Mouse (Mus musculus): ENCODE data around the gene Gm266.

The Gm266 gene

DNA sequence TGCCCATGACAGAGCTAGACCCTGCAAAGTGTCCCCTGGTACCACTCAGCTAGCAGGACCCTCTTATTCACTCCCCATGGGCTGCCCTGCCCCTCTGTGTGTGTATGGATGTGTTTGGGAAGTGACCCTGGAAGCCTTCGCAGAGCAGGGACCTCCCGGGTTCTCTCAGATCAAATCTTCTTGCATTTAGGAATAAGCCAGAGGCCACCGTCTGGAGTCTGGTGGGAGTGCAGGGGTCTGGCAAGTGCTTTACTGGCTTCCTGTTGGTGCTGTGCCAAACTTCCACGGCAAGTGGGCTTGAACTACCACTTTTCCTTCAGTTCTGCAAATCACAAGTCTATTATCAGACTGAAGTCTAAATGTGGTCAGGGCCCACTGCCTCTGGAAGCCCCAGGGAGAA is 31.6 kb downstream of the Gm266 start:
- DNase-seq (ENCODE audit: low spot score), result no peak

DNA sequence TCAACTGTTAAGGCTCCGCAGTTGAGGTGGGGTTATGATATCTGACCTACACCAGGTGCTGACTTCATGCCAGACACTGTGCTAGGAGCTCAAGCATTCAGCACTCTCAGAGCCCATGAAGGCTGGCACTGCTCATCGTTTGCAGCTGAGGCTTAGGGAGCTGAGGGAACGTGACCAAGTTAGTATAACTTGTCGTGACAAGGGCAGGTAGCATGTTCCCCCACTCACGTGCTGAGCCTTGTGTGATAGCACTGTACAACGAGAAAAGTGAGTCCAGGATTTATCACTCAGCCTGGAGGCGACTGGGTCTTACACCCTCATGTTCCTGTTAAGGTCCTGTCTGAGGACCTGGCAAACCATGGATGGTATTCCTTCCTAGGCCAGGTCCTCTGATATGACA is 34.1 kb downstream of the Gm266 start:
- no peak for DNase-seq (ENCODE audit: low spot score)

DNA sequence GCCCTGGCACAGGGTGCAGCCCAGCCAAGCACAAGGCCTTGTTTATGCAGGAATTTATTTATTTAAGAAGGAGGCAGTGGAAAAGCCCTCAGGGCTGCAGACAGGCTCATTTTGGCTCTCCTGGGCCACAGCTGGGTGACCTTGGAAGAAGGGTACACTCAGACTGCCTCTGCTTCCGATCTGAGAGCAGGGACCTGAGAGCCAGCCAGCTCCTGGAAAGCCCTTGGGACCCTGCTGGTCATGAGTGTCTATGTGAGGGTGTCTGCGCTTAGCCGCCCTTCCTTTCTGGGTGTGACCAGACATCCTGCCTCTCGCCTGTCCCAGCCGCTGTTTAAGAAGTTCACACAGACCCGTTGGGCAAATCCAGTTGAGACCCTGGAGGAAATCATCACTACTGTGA is 35.3 kb downstream of the Gm266 start:
- no peak for DNase-seq (ENCODE audit: low spot score)

DNA sequence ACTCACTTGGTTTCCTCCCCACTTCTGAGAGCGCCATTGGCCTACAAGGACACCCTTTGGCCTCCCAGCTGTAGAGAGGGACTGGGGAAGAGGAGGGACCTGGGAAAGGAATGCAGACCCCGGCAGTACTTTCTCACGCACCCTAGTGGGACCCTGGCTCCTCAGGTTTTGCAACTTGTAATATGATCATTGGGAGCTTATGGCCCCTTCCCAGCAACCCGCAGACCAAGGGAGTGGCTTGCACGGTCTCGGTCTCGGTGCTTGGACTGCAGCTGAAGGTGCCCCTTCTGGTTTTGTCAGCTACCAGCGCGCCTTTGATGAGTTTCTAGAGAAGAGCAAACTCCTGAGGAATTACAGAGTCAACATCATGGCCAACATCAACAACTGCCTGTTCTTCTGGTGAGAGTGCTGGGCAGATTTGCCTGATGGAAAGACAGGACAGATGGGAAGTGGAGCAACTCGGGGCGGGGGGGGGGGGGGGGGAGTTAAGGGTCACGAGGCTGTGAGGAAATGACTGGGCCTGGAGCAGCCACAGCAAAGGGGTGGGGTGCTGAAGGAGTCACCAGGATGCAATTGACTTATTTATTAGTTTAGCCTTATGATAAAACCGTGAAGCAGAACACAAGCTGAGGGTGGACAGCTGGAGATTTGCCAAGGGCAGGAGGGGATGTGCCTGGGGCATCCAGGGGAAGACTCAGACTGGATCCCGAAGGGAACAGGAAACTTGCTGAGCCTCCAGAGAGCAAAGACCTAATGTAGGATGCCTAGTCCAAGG is 36.5 kb downstream of the Gm266 start:
- DNase-seq (ENCODE audit: low spot score), result no peak

DNA sequence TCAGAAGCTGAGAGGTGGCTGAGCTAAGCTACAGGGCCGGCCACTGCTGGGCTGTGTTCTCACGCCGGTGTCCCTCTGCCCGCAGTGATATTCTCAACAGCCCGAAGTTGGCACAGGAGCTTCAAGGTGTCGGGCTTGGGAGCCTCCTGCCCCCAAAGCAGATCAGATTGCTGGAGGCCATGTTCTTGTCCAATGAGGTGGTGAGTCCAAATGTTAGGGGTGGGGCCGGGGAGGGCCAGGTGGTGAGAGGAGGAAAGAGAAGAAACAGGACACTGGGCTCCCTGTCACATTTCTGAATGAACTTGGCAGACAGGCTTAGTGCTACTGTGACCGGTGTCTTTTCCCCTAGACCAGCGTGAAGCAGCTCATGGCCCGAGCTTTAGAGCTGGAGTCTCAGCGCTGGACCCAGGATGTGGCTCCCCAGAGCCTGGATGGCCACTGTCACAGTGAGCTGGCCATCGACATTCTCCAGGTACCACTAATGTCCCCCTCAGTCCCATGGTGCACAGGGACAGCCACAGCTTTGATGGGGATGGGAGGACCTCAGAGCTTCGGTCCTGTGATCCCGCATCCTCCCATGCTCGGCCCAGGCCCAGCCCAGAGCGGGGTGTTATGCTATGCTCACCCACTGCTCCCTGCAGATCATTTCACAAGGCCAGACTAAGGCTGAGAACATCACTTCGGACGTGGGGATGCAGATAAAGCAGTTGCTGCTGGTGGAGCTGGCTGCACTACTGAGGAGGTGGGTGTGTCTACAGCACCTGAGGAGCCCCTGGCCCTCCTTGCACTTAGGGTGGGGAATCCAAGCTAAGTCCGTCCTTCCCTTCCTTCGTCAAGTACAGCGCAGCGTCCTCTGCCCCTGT is 37.5 kb downstream of the Gm266 start:
- DNase-seq (ENCODE audit: low spot score), result no peak

DNA sequence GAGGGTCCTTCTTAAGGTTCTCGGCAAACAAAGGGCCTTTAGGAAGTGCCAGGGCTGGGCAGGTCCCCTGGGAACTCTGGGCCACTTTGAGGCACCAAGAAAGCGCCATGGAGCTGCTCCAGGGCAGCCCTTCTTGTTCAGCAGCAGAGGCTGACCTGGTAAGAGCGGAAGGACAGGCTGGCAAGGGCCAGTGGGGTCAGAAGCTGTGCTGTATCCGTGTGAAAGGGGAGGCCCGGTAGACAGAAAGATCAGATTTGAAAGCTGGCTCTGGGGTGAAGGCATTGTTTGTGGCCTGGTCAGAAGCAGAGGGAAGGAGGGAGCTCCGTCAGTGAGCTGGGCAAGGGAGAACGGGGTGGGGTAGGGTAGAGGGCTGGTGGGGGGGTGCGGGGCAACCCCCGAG is 38.3 kb downstream of the Gm266 start:
- no peak for DNase-seq (ENCODE audit: low spot score)

DNA sequence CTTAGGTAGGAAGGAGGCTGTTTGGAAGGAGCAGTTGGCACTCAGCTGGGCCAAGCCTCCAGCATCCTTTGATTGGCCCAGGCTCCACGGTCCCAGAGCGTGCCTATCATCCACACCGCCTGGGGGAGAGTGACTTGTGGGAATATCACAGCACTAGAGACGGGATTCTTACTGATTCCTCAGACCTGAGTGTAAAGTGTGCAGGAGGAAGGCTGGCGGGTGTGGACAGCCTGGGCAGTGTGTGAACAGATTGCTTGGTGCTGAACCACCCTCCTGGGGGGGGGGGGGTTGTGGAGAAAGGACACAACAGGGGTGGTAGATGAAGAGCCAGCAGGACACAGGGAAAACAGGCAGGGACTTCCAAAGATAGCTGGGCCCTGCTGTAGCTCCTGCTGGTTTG is 38.9 kb downstream of the Gm266 start:
- DNase-seq (ENCODE audit: low spot score), result no peak

DNA sequence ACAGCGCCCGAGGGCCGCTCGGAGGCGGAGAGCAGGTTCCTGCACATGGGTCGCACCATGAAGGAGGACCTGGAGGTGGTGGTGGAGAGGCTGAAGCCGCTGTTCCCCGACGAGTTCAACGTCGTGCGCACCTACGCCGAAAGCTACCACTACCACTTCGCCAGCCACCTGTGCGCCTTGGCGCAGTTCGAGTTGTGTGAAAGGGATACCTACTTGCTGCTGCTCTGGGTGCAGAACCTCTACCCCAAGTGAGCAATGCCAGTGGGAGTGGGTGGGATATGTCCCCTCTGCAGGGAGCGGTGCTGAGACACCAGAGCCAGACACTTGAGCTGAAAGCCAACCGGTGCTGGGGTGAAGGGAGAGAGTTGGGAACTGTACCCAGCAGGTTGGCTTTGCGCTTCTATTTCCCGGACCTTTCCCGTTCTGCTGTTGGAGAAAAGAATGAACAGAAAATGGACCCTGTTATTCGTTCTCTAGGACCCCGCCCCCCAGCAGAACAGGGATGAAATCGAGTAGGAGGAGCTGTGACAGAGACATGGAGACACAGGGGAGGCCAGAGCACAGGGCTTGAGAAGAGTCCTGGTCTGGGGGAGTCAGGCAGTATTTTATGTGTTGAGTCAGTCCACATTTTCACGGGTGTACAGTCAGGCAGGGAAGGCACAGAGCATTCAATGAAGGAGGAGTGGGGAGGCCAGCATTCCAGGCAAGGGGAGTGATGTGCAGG is 39.6 kb downstream of the Gm266 start:
- no peak for DNase-seq (ENCODE audit: low spot score)

DNA sequence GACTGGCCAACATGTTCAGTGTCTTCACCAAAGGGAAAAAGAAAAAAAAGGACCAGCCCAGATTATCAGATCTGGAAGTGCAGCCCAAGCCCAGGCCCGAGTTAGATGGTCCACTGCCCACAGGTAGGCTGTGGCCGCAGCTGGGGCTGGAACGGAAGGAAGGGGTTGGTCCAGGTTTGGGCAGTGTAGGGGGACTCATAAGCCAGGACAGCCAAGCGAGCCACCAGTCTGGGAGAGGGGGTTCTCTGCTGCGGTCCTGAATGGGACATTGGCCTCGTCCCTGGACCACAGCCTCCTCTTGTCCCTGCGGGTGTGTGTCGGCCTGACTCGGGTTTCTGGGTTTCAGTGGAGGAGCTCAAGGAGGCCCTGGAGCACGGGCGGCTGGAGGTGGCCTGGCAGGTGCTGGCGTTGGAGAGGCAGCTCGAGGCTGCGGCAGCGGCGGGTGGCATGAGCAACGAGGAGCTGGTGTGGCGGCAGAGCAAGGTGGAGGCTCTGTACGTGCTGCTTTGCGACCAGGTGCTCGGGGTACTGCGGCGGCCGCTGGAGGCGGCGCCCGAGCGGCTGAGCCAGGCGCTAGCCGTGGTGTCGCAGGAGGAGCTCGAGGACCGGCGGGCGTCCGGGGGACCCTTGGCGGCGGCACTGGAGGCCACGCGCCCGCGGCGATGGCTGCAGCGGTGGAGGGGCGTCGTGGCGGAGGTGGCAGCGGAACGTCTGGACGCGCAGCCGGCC is 40.3 kb downstream of the Gm266 start:
- DNase-seq (ENCODE audit: low spot score), result no peak

DNA sequence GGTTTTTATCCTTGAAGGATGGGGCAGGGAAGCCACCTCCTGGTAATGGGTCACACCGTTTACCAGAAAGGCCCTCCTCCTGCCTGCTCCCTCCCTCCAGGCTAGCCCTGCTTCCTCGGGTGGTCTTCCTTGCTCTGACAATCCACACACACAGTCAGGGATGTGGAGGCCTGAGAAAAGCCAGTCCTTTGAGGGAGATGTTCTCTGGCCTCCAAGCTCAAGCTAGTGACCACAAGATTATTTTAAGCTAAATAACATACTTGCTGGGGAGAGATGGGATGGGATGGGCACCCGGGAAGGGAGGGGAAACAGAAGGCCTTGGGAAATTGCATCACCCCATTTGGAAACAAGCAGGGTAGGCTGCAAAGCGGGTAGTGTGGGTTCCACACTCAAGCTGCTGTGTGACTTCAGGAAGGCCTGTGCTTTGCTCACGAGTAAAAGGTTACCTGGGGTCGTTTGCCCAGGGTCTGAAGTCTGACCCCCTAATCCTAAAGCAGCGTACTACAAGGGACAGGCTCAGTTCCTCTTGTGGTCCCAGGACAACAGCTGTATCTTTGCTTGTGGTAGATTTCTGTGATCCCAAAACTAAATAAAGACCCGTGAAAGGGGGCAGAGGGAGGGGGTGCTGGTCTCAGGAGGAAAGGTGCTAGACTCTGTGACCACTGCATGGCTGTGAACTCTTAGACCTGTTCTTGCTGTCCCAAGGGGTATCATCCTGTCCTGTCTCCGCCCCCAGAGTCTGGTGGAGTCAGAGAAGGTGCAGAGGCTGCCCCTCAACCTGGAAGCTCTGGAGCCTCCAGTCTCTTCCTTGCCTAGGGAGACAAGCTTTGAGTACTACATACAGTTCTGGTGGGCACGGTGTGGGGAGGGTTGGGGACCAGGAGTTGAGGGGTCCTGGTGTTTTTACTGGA is 41.4 kb downstream of the Gm266 start:
- no peak for DNase-seq (ENCODE audit: low spot score)

DNA sequence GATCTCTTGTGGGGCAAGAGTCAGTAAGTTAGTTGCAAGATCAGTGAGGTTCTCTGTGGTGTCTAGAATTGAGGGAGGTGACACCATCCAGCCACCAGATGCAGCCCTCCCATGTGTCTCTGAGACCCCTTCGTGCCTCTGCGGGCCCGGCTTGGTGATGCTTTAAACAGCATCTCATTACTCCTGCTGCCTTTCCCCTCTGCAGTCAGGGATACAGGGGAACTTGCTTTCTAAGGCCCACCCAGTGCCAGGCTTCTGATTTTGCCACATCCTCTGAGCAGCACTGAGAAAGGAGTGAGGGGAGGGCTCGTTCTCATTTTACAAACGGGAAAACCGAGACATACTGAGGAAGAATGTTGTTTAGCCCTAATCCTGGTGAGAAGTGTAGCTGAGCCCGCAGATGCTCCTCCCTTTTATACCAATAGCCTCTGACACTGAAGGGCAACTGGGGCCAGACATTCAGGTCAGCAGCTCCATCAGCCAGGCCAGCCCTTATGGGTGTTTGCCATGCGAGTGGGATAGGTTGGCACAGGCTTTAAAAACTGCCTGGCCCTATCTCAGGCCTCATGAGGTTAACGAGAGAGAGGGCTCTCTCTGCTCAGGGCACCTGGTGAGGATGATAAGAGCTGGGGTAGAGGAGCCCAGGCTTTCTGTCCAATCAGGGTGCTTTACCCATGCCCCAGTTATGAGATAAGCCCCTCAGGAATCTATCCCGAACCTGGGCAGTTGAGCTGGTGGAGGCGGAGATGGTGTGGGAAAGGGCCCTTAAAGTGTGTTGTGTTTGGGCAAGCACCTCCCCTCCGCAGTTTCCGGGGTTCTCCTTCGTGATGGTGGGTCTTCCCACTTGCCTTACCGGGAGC is 42.4 kb downstream of the Gm266 start:
- DNase-seq (ENCODE audit: low spot score), result no peak

DNA sequence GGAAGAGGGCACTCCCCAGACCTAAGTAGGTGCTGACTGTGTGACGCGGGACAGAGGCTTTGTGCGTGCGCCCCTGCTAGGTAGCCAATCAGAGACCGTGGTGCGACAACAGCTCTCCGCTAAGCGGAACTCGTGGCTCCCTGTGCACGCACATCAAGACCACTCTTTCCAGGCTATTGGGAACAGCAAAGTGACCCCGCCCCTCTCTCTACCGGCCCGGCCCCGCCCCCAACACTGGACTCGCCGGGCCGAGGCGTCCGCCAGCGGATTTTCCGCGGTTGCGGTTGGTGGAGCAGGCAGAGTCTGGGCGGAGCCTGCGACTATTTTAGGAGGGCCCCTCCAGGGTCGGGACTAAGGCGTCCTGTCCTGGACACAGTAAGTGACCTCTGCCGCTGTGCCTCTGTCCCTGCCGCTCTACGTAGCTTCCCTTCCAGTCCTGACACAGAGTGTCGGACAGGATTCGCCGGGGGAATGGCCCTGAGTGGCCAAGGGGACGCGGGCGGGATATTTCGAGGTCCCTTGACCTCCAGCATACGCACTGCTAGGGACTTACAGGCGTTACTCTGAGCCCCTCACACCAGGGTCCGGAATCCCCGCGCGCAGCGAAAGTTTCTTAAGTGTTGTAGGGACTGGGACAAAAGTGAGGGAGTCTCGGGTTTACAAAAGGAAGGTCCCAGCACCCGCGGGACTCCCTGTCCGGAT is 43.2 kb downstream of the Gm266 start, which contains the start of gene Tnfaip2:
Tnfaip2 (plus strand) TSS at position 161 of the 702 bp plus-strand sequence.
- no peak for DNase-seq (ENCODE audit: low spot score)

DNA sequence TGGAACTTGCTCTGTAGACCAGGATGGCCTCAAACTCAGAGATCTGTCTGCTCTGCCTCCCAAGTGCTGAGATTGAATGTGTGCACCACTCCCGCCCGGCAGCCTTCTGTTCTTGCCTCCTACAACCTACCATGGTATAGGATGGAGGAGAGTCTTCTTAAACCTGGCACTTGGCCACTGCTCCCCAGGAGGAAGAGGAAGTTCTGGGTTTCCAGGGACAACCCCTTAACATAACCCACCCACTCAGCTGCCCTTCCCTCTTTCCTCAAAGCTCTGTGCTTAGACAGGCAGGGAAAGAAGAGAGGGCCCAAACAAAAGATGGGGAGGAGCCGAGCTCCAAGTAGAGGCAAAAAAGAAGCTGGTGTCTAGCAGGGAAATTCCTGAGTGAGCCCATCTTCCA is 44.1 kb downstream of the Gm266 start:
- no peak for DNase-seq (ENCODE audit: low spot score)

DNA sequence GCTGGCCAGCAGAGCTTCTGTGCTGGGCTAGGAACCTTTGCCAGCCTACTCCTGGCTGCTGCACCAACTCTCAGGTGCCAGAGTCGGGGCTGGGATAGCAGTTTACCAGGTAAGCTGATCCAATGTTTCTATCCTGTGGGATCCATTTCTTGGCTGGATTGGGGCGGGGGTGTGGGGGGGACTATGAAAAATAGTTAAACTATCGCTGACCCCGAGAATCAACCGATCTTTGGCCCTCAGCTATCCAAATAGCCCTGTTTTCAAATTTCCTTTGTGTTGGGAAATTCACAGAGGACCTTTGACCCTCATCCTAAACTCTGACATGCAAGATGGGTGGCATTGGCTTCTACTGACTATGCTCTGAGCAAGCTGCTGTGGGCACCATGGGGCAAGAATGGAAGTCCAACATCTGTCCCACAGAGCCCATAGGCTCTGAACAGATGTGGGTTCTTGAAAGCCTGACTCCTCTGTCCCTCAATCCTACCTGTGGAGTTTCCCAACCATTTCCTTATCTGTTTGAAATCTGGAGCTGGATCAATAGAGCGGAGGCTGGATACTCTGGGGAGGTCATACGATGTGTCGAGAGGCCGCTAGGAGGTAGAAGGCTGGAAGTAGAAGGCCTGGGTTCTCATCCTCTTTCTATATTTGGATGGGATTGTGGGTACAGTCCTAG is 44.8 kb downstream of the Gm266 start:
- DNase-seq (ENCODE audit: low spot score), result no peak

DNA sequence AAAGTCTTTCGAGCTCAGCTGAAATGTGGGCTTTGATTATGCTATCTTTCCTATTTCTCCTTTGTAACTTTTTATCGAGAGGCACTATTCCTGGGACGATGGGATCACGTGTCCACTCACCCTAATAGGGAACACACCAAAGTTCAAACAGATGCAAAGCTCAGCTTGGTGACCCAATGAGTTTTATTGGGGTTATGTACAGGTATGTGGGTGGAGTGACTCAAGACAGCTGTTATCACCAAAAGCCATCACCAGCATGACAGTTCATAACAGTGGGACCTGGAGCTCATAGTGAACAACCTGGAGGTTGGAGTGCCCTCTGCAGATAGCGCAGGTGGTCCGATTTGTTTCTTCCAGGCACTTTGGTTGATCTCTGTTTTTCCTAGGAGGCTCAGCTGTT is 46.8 kb downstream of the Gm266 start:
- DNase-seq (ENCODE audit: low spot score), result no peak

DNA sequence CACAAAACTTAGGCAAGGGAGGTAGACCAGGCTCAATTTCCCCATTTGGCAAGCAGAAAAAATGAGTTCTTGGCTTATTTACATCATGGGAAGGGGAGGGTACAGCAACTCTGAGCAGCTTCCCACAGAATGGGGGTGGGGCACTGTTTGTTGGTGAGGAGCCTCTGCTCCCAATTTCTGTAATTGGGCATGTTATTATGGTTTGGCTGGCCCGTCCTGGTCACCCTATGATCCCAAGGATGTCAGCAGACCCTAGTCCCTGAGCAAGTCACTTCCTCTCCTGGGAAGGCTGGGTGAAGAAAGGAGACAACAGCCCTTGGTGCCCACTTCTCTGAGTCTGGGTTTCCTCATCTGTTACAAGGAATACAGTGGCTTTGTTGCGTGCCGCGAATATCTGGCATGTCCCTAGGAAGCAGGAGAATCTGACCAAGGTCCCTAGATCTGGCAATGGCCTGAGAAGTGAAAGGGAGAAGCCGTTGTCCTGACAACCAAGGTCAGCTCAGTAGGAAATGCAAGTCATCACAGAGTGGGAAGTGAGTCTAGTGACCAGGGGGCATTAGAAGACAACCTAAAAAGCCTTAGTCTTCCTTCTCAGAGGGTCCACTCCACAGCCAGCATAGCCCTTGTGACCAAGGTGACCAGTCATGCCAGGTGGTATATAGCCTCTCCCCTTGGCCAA is 48.3 kb downstream of the Gm266 start:
- no peak for DNase-seq (ENCODE audit: low spot score)

DNA sequence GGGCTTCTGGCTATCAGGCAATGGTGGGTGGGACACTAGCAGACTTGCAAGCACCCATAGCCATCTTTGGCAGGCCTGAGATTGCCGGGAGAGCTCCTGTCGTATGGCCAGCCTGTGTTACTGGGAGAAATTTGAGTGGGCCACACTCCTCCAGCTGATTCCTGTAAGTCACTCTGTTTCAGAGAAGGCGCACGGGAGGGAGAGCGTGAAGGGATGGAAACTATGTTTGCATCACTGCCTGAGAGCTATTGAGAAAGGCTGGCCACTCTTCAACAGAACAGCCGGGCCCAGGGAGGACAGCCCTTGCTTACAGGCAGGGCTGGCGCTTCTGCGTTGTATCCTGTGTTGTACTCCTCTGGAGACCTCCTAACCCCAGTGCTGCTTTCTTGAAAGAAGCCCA is 49.0 kb downstream of the Gm266 start:
- no peak for DNase-seq (ENCODE audit: low spot score)

DNA sequence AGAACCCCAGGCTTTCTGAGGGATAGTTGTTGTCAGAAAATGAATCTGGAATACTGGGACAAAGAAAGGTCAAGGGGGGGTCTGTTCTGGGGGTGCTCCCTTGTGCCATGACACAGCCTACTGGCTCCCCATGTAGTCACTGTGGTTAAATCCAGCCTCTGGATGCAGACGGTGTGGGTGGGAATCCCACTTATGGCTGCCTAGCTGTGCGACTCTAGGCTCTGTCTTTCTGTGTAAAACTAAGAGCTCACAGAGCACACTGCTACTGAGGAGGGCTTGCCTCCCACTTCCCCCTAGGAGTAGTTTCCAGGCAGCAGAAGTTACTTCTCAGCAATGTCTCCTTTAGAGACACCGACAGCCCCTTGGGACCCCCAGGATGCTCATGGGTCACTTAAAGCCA is 49.5 kb downstream of the Gm266 start:
- DNase-seq (ENCODE audit: low spot score), result no peak

All from layer of hippocampus, adult 9-10 months (tissue).